Mouse (Mus musculus) NIH3T3 (cell line): ENCODE data around the gene Epdr1.

ENCODE experiments used
- DNase-seq: peaks from one replicate; pipeline ENCODE4 v3.0.0-alpha.2; 2012; ENCODE audit warnings: low read depth

Epdr1 gene

DNA sequence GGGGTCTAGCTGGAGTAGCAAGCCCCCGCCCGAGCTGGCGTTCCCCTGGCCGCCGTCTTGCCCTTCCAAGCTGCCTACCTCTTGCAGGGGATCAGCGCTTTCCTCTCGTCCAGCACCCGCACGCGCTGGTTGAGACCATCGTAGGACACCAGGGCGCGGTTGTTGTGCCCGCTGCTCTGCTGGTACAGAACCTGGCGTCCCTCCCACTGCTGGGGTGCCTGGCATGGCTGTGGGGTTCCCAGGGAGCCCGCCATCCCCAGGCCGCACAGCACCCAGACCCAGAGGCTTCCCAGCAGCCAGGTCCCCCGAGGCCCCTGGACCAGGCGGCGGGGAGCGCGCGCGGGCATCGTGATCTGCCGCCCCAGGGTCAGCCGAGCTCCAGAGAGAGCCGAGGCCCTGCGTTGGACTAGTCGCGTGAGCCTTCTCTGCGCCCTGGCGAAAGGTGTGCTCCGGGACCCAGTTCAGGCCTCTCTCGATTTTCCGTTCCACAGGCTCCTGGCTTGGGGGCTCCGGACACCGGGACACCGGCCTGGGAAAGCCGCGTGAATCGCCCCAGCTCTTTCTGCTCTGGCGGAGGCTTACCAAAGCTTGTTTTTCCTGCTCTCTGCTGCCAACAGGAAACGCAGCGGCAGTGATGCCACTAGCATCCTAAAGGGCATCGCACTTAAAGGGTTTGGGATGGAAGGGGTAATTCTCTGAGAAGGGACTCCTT lies at the start of gene Epdr1:
Gene Epdr1, minus strand, starts transcription at position 712 of the 712 bp plus-strand sequence.
- DNase-seq, result peak; percentile 74

DNA sequence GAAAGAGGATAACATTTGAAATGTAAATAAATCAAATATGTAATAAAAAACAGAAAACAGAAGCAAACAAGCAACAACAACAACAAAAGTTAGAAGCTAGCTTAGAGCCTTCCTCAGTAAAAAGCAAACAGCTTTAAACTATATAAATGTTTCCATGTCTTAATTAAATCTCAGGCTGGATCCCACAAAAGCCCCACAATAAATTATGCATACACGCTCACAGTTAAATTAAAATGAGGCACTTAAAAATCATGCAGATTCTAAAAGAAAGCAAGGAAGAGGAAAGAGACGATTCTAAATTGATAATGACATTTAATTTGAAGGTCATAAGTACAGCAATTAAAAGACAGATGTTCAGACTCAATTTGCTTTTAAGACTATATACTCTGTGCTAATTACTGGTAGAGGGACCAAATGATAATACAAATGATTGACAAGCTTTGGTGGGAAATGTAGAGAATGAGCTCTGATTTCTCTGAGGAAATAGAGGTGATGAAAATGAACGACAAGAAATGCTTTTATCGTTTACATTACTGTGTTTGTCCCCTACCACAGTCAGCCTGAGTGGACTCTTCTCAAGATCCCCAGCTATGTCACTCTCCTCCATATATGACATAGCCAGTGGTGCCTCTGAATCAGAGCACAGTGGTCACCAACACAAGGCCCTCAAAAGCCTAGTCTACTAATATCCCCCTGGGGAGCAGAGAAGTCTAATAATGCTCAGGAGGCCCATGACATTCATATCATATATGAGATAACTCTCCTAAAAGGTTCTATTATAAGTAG lies 48.8 kb upstream of the Epdr1 start:
- DNase-seq, result no peak

DNA sequence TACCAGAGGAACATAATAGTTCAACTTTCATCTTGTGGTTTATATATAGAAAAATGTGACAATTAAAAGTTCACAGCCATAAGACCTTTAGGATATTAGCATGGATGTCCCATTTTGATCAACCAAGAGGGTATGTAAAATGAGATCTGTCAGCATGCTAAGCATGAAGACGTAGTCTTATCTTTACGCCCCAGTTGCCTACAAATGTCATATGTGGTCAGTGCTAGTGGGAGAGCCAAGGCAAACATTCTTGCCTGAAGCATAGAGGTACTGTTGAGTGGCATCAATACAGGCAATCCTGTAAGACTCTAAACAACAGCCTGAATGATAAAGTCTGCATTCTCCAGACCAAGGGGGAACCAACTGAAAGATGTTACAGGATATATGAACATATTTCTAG lies 32.7 kb upstream of the Epdr1 start:
- DNase-seq, result no peak

DNA sequence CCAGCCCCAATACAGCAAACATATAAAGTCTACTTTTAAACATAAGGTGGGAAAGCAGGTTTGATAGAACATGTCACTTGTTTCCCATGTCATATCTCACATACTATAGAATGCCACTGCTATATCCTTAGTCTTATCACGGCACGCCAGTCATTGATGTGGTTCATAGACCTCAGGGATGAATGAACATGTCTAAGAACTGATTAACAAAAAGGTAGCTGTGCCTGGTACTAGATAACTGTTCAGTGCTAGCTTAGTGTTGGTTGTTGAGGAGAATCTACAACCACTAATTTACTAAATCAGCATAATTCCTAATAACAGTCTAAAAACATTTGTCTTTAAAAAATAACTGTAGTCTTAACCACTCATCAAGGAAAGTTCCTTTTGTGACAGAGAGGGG lies 30.1 kb upstream of the Epdr1 start:
- DNase-seq, result no peak

DNA sequence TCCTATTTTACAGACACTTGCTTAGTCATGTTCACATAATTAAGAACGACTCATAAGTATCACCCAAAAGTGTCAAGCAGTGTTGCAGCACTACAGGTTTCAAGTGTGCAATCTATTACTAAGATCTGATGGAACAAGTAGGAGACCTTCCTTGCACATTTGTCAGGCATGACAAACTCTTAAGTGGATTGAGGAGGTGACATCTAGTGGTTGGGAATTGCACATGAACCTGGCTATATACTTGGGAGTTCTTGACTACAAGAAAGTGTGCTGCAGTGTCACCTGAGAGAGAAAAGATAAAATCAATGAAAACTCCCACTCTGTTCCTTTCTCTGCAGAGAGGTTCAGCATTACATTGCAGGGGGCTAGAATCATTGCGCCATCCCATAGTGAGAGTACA lies 24.5 kb upstream of the Epdr1 start:
- peak; percentile 3 for DNase-seq

DNA sequence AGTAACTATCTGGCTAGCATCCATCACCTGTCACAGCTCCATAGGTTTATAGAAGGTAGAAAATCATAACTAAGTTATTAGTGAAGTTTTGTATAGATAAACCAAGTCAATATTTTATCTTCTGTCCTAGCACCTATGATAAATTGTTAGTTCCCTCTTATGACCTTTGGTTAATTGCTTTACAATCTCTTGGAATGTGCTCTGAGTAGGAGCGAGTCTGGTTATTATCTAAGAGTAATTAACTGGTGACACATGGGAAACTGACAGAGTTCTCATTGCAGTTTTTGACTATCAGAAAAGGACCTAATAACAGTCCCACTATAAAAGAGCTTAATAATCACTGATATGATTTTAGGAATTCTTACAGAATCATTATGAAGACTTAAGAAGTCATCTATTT lies 23.8 kb upstream of the Epdr1 start:
- DNase-seq, result no peak

DNA sequence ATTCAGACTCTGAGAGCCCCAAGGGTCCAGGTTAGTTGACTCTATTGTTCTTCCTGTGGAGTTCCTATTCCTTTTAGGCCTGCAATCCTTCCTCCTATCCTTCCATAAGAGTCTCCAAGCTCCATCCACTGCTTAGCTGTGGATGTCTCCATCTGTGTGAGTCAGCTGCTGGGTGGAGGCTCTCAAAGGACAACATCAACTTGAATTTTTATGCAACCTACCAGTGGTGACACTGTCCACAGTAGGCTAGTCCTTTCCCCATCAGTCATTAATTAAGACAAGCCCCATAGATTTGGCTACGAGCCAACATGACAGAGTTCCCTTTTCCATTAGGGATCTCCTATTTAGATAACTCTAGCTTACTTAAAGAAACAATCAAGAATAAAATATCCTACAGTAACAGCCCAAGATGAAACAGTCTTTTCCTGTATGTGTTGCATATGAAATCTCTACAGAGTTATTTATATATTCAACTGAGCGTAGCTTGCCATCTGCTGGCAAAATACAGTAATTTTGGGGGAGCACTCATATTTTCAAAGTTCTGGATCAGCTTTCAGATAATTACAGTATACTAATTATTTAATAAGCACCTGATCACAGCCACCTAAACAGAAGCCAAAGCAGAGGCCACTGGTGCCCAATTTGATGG lies 20.6 kb upstream of the Epdr1 start:
- DNase-seq, result peak; percentile 41

DNA sequence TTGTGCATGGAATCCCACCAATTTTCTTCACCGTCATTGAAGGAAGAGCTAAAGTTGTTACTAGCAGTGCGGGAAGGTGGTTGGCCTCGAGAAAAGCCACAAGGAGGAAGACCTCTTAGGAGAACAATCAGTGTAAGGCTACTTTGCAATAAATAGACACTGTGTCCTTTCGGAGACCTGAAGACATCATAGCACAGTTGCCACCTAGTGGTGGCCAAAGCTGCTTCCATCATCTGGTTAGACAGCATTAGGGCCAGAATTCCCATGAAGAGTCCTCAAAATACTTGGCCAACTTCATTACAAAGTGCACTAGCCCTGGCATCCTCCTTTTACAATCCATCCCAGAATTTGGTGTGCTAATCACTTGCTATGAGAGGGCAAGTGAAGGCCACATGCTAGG lies 16.4 kb upstream of the Epdr1 start:
- DNase-seq, result peak; percentile 47

DNA sequence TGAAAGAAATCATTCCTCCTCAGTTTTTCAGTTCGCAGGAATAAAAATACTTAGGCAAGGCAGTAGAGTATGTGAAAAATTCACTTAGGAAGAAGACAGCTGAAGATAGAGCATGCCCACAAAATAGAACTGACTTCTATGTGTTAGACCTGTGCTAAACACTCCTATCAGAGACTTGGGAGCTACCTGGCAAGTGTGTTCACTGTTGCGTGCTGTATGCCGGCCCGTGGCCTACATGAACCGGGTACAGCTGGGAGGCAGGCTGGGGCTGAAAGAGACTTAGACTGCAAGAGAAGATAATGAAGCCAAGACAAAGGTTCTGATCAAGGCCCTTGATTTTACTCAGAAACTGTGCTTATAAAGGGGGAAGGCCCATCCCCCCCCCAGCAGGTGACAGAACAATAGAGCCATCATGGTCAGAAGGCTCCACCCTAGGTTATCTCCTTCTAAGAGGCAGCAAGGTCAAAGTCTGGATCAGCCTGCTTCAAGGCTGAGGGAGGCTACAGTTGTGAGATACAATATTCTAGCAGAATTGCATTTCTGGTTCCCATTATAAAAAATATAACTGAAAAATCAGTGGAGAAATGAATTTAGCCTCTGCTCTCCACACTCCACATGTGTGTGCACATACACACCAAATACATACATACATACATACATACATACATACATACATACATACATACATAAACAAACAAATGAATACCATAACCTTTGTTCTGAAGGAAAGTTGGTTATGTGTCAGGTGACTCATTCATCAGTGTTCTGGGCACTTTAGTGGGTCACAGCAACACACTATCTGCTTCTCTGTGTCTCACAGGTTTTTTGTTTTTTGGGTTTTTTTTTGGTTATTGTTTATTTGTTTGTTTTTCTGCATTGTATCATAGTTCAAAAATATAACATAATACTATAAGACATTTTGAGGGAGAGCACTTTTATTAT lies 11.3 kb upstream of the Epdr1 start:
- DNase-seq, result no peak

DNA sequence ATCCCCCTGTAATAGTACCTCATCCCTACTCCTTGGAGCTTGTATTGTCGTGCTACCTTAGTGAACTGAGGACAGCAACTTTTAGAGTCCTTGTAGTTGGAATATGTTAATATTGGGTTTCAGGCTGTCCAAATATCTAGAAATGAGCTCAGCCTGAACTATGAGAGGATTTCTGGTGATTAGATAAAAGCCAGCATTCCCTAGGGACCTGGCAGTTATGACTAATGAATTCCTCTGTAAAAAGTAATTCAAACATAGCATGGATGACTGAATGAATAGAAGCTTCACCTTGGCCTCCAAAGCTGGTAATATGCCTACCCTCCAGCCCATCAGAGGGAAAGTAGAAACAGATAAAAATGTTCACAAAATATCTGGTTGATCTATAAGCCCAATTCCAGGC lies 6.7 kb upstream of the Epdr1 start:
- peak; percentile 22 for DNase-seq

DNA sequence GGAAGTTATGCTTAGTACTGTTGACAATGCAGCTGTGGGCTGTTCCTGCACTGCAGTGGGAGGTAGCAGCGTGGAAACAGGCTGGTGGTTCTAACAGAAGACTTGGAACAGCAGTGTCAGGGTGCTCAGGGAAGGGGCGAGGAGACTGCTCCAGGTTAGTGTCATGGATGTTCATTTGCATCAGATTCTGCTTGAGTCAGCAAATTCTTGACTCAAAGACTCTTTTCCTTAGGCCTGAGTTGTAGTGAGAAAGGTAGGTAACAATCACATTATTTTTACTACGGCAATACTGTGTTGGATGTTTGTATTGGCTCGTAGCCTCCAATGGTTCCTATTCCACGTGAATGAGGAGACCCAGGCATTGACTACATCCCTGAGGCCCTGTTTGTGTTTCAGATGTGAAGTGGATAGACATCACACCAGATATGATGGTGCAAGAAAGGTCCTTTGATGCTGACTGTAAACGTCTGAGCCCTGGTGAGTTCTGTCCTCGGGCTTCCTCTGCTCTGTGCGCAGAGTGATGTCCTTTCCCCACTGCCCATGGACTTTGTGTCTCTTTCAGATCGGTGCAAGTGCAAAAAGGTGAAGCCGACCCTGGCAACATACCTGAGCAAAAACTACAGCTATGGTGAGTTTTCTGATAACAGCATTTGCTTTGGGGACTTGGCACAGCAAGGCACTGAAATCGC lies 5.0 kb upstream of the Epdr1 start:
- DNase-seq, result no peak

DNA sequence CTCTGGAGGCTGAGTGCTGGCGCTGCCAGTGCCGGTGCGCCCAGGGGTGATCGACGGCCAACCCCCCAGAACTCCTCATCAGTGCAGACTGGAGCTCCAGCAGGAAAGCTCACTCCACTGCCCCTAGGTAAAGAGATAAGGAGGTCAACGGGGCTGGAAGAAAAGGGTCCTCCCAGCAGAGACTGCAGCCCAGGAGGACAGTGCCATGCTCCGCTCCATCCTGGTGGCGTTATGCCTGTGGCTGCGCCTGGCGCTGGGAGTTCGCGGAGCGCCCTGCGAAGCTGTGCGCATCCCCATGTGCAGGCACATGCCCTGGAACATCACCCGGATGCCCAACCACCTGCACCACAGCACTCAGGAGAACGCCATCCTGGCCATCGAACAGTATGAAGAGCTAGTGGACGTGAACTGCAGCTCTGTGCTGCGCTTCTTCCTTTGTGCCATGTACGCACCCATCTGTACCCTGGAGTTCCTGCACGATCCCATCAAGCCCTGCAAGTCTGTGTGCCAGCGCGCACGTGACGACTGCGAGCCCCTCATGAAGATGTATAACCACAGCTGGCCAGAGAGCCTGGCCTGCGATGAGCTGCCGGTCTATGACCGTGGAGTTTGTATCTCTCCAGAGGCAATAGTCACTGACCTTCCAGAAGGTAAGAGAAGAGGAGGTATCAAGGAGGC lies 3.6 kb upstream of the Epdr1 start:
- no peak for DNase-seq

DNA sequence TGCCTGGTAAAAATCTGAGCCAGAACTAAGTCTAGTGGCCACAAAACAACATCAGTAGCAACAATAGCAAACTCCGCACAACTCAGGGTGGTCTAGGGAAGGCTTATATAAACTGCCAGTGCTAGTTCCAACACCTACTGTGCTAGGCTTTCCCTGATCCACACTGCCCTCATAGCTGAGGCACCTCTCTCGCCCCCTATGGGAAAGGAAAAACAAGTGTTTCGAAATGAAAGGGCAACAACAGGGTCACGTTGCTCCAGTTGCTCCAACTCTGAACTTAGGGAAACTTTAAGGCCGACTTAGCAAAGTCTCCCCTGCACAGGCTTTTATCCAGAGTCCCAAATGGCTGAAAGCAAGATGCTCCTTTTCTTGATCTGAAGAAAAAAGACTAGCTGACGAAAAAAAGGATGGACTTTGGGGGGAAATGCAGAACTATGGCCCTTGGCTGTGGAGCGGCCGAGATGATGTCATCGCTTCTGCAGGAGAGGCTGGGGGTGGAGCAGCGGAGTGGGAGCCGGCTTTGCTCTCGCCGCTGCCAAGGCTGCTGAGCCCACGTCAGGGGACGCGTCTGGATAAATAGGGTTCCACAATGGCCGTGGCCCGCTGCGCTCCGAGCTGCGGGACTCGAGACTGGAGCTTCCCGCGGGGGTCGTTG lies 3.0 kb upstream of the Epdr1 start, which contains the start of gene Sfrp4:
Gene Sfrp4, plus strand, starts transcription at position 532 of the 655 bp plus-strand sequence.
- DNase-seq, result peak; percentile 3

DNA sequence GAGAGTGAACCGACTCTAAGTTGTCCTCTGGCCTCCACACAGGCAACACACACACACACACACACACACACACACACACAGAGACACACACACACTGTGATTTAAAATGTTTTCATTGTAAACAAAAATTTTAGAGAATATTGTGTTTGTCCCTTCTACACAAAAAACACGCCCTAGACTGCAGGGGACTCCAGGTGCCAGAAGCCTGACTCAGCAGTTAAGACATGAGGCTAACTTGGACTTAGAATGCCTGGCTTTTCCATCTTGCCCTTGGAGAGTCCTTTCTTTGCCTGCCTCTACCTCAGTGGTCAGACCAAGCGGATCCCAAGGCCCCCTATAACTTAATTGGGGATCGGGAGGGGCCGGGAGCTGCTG lies 899 bp downstream of the Epdr1 start:
- DNase-seq, result peak; percentile 34

DNA sequence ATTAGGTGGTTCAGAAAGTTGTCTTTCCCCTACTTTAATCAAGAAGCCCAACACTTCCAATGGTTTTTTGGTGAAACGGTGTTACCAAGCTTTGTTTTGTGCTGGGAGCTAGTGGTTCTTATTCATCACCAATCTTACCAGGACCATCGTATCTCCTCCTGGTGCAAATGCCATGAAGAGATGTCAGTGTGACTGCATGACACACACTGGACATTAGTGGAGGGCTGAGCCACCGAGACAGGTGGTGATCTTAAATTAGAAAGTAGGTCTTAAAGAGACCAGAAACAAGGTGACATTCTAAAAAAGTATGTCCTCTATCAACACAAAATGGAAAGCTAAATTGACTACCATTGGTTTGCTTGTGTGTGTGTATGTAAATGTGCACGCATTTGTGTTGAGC lies 1.6 kb downstream of the Epdr1 start:
- DNase-seq, result no peak

DNA sequence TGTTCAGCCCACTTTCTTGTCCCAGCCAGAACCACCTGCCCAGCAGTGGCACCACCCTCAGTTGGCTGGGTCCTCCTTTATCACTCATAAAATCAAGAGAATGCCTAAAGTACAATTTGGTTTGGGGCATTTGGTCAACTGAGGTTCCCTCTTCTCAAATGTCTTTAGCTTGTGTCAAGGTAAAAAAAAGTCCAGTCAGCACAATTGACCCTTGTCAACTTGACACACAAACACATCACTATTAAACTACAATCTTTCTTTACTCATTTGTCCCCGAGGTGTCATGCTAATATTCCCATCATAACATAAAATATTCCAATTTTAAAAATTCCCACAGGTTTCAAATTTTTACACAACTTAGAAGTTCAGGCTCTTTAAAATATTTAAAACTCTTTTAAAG lies 5.4 kb downstream of the Epdr1 start:
- DNase-seq, result no peak

DNA sequence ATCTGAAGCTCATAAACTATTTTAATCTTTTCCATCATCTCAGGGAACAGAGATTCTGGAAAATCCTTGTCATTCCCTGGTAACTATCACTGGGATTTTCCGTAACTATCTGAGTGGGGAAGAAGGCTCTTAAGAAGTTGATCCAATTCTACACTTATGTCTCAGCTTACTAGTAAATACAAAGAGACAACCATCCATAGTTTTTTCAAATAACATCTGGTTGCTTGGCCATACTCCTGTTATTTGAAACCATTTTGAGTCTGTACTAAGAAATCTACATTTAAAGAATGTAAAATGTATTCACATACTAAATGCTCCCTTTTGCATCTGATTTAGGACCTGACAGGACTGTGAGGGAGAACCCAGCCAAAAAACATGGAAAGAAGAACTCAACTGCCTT lies 6.3 kb downstream of the Epdr1 start:
- DNase-seq, result no peak

DNA sequence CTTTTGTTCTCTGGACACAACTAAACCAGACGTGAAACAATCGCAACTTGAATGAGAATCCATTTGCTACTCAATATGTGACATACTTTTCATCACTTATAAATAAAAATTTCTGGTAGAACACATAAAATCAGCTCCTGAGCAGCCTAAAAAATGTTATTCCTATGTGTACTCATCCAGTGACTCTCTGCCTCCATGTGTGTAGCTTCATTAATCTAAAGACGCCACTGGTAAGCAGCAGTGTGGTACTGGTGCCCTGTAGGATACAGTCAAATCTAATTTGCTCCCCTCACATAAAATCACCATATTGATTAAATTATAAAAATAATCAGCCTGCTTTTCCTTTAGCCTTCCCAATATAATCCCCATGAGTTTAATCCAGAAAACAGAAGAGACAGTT lies 6.8 kb downstream of the Epdr1 start:
- DNase-seq, result no peak

DNA sequence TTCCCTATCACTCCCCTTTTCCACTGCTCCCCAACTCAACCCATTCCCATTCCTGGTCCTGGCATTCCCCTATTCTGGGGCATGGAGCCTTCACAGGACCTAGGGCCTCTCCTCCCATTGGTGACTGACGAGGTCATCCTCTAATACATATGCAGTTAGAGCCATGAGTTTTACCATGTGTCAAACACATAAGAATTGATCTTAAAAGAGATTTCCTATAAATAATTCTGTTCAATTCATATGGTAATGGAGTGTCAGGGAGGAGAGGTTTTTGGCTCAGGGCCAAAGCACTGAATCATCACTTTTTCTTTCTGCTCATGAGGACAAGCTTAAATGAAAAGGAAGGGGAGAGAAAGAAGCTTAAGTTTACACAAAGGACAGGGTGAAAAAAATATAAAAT lies 7.4 kb downstream of the Epdr1 start:
- peak; percentile 55 for DNase-seq

DNA sequence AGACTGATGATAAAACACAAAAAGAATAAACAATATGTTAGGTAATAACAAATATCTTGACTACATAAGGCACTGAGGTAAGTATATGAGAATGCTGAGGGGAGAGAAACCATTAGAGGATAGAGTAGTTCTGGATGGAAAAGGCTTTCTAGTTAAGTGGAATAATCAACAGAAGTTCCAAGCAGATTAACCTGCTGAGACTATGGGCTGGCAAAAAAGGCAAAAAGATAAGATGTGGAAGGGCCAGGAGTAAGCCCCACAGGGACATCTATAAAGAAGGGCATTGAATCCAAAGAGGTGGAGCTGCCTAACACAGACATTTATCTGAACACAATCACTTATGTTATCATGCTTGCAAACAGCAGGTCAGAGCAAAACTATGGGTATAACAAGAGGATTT lies 11.6 kb downstream of the Epdr1 start:
- no peak for DNase-seq
